ENCODE assay signal across 20 mouse cellular contexts in genomic region chr3:104954551-104954950, GRCm38 (mm10). TPM values are rescaled to one million over a fixed set of nuclear protein-coding genes. Genes with fewer than 3 reads are reported as not detected.
"Had no signal": no experiment of that assay in that cellular context is flagged by ENCODE, and none has a peak within 500 bp of the region (broad histone marks: within the 10 kb centered on the region; RNA-seq: fewer than 3 reads in every experiment).

No protein-coding gene starts in this region.

- DNase-seq: liver, postnatal 0 days; lung, adult 2 months; lung, postnatal 14 days; lung, postnatal 36 days; right cerebral cortex, postnatal 14 days; thymus, adult 2 months; thymus, postnatal 25 days; thymus, postnatal 4 days had no signal

- H3K9ac ChIP-seq: liver, embryonic 15.5 days; liver, postnatal 0 days; lung, embryonic 15.5 days; midbrain, embryonic 12.5 days; midbrain, embryonic 15.5 days; neural tube, embryonic 13.5 days; stomach, embryonic 15.5 days had no signal

- ATAC-seq: liver, postnatal 0 days; midbrain, embryonic 15.5 days had no signal

- H3K9me3 ChIP-seq: liver, embryonic 15.5 days; lung, embryonic 15.5 days; megakaryocyte, embryonic 14.5 days; midbrain, embryonic 12.5 days; midbrain, embryonic 15.5 days; neural tube, embryonic 13.5 days; stomach, embryonic 15.5 days had no signal

- H3K4me2 ChIP-seq: liver, embryonic 15.5 days; lung, embryonic 15.5 days; midbrain, embryonic 12.5 days; midbrain, embryonic 15.5 days; neural tube, embryonic 13.5 days; stomach, embryonic 15.5 days had no signal

- H3K4me1 ChIP-seq: liver, embryonic 15.5 days; megakaryocyte, embryonic 14.5 days; midbrain, embryonic 12.5 days; midbrain, embryonic 15.5 days; neural tube, embryonic 13.5 days; stomach, embryonic 15.5 days had no signal

- H3K27ac ChIP-seq: liver, embryonic 15.5 days; lung, embryonic 15.5 days; macrophage; midbrain, embryonic 12.5 days; midbrain, embryonic 15.5 days; neural tube, embryonic 13.5 days; stomach, embryonic 15.5 days; stomach, postnatal 0 days had no signal

- H3K4me3 ChIP-seq: liver, embryonic 15.5 days; lung, embryonic 15.5 days; megakaryocyte, embryonic 14.5 days; midbrain, embryonic 12.5 days; midbrain, embryonic 15.5 days; neural tube, embryonic 13.5 days; stomach, embryonic 15.5 days had no signal

- H3K36me3 ChIP-seq: midbrain, embryonic 15.5 days had no signal

RNA-seq across cellular contexts. Expression of gene Wnt2b, which starts 7.2 kb away (rescaled TPM):
- total RNA-seq: megakaryocyte progenitor cell, adult 5-6 weeks; monocyte, adult 5-6 weeks; neutrophil, adult 5-6 weeks had no signal
- polyA plus RNA-seq: macrophage had no signal
